Mouse (Mus musculus) small intestine, adult 2 months (tissue): Measurements from ENCODE around the gene Cdh15.

Experiments
- CTCF ChIP-seq: fragments of 200-500 bp; IDR thresholded peaks from 2 replicates; pipeline ENCODE4 v1.5.1; 2012; ENCODE audit warnings: low read depth, mild to moderate bottlenecking, control low read depth, inconsistent platforms, low read length, moderate library complexity, mixed read lengths; ENCODE audit not compliant: insufficient replicate concordance, insufficient read length; ENCODE audit errors: extremely low read depth
- POLR2A ChIP-seq: fragments of 200-500 bp; IDR thresholded peaks from 2 replicates; pipeline ENCODE4 v1.6.1; 2012; ENCODE audit warnings: low read depth, mild to moderate bottlenecking, control low read depth, inconsistent platforms, low read length, moderate library complexity

- TF ChIP-seq CTCF: no peak
- no peak for TF ChIP-seq POLR2A
Measured at GRCm38 (mm10) chr8:122864719-122865129, 17.0 kb downstream of the Cdh15 start.
